Mouse (Mus musculus) small intestine, adult 2 months (tissue): ENCODE data around the gene Rhou.

Source experiments
- CTCF ChIP-seq: fragments of 200-500 bp; IDR thresholded peaks from 2 replicates; pipeline ENCODE4 v1.5.1; 2012; ENCODE audit warnings: low read depth, mild to moderate bottlenecking, control low read depth, inconsistent platforms, low read length, moderate library complexity, mixed read lengths; ENCODE audit not compliant: insufficient replicate concordance, insufficient read length; ENCODE audit errors: extremely low read depth
- POLR2A ChIP-seq: fragments of 200-500 bp; IDR thresholded peaks from 2 replicates; pipeline ENCODE4 v1.6.1; 2012; ENCODE audit warnings: low read depth, mild to moderate bottlenecking, control low read depth, inconsistent platforms, low read length, moderate library complexity

GRCm38 (mm10) chr8:123634395-123635131 is 19.2 kb upstream of the Rhou start:
- TF ChIP-seq POLR2A (no peak), CTCF (no peak)
